Mouse (Mus musculus): Measurements from ENCODE around the gene Gm12216. TPM values are rescaled to one million over a fixed set of nuclear protein-coding genes. Genes with fewer than 3 reads are reported as not detected.
A peak's percentile ranks its signal among the peaks of the same experiment; 100 is the strongest.
"Not testable (repeated sequence)": the region's sequence is repeated elsewhere in the genome, so short reads cannot be mapped to it uniquely, and the experiment has no call there.

Gene Gm12216
- polyA plus RNA-seq, 1 experiment from 2014 or later, result 0.83 TPM

GRCm38 (mm10) chr11:53759545-53760406 is 99.3 kb downstream of the Gm12216 start:
- no peak for ATAC-seq
- H3K4me2 ChIP-seq, result peak overlapping the region; percentile 7; the same call in 1 of the 2 replicates
- H3K4me3 ChIP-seq, result no peak overlapping the region
- peaks cover 23% of the 10 kb centered on the region for H3K27me3 ChIP-seq (replicated peaks)
- H3K9me3 ChIP-seq (replicated peaks), result no peaks in the 10 kb centered on the region
- no peak overlapping the region for H3K9ac ChIP-seq
- H3K4me1 ChIP-seq, result peaks cover 49% of the 10 kb centered on the region
- H3K27ac ChIP-seq, result peak overlapping the region; percentile 39; the same call in 1 of the 2 replicates
- 42% methylated on average over 22 of the region's 22 CpGs for WGBS (ENCODE audit: insufficient replicate concordance)
- H3K36me3 ChIP-seq, result no peaks in the 10 kb centered on the region

GRCm38 (mm10) chr11:53758791-53759351 is 100.2 kb downstream of the Gm12216 start:
- no peaks in the 10 kb centered on the region for H3K9me3 ChIP-seq (replicated peaks)
- no peak for ATAC-seq
- peak overlapping the region; percentile 39; the same call in 1 of the 2 replicates for H3K27ac ChIP-seq
- H3K9ac ChIP-seq, result no peak overlapping the region
- 47% methylated on average over 6 of the region's 6 CpGs for WGBS (ENCODE audit: insufficient replicate concordance)
- H3K4me2 ChIP-seq, result no peak overlapping the region
- H3K4me3 ChIP-seq, result no peak overlapping the region
- peaks cover 19% of the 10 kb centered on the region for H3K27me3 ChIP-seq (replicated peaks)
- H3K4me1 ChIP-seq, result peaks cover 40% of the 10 kb centered on the region
- H3K36me3 ChIP-seq, result no peaks in the 10 kb centered on the region

DNA sequence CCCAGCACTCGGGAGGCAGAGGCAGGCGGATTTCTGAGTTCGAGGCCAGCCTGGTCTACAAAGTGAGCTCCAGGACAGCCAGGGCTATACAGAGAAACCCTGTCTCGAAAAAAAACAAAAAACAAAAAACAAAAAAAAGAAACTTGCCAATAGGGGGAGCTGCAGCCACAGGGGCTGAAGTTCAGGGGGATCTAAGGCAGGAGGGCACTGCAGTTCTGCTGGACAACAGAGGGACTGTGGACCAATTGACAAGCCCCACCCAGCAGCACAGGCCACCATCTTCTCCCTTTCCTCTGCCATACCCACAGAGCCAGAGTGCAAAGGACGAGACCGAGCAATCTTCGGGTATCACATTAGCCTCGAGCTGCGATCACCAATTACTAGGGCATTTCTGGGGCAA is 101.0 kb downstream of the Gm12216 start:
- ATAC-seq; H3K4me3 ChIP-seq; H3K36me3 ChIP-seq; H3K9me3 ChIP-seq (replicated peaks); H3K4me2 ChIP-seq; H3K27ac ChIP-seq; H3K9ac ChIP-seq: not testable (repeated sequence)
- 71% methylated on average over 9 of the region's 9 CpGs for WGBS (ENCODE audit: insufficient replicate concordance)
- Histone ChIP-seq H3K4me1 (peaks cover 32% of the 10 kb centered on the region), H3K27me3 (replicated peaks) (peaks cover 19% of the 10 kb centered on the region)

GRCm38 (mm10) chr11:53757612-53758011 is 101.4 kb downstream of the Gm12216 start:
- Histone ChIP-seq H3K27ac (no peak overlapping the region), H3K9me3 (replicated peaks) (no peaks in the 10 kb centered on the region), H3K4me2 (no peak overlapping the region), H3K36me3 (no peaks in the 10 kb centered on the region), H3K27me3 (replicated peaks) (peaks cover 19% of the 10 kb centered on the region), H3K9ac (no peak overlapping the region), H3K4me3 (no peak overlapping the region), H3K4me1 (peaks cover 28% of the 10 kb centered on the region)
- WGBS (ENCODE audit: insufficient replicate concordance), result 77% methylated on average over 4 of the region's 4 CpGs
- no peak for ATAC-seq

- Histone ChIP-seq H3K27ac (no peak overlapping the region), H3K36me3 (no peaks in the 10 kb centered on the region), H3K27me3 (replicated peaks) (no peaks in the 10 kb centered on the region), H3K4me3 (no peak overlapping the region), H3K9ac (no peak overlapping the region), H3K9me3 (replicated peaks) (no peaks in the 10 kb centered on the region), H3K4me1 (peaks cover 18% of the 10 kb centered on the region), H3K4me2 (no peak overlapping the region)
- ATAC-seq, result no peak
- WGBS (ENCODE audit: insufficient replicate concordance), result 70% methylated on average over 12 of the region's 12 CpGs
These were observed 104.0 kb downstream of the Gm12216 start for GRCm38 (mm10) chr11:53755011-53755595.

- no peaks in the 10 kb centered on the region for H3K9me3 ChIP-seq (replicated peaks)
- no peak for ATAC-seq
- no peaks in the 10 kb centered on the region for H3K36me3 ChIP-seq
- no peak overlapping the region for H3K4me3 ChIP-seq
- WGBS (ENCODE audit: insufficient replicate concordance), result 52% methylated on average over 5 of the region's 5 CpGs
- no peak overlapping the region for H3K27ac ChIP-seq
- no peaks in the 10 kb centered on the region for H3K4me1 ChIP-seq
- H3K27me3 ChIP-seq (replicated peaks), result no peaks in the 10 kb centered on the region
- H3K4me2 ChIP-seq, result no peak overlapping the region
- H3K9ac ChIP-seq, result no peak overlapping the region
These were observed 109.2 kb downstream of the Gm12216 start for GRCm38 (mm10) chr11:53749716-53750352.

DNA sequence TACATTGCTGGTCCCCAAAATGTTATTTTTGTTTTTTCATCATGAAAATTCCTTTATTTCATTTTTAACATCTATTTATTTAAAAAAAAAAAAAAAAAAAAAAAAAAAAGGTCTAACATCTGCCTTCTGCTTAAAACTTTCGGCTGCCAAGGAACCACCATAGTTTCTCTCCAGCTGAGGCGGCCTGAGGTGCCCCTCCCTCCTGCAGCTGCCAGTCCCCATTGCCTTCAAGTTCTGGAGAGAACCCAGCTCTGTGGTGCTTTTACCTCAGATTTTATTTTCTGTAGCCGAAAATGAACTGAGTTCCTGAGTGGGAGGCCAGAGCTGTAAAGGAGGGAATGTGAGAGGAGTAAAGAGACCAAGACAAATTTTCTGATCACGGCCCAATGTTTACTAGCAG is 109.8 kb downstream of the Gm12216 start:
- H3K27me3 ChIP-seq (replicated peaks), result no peaks in the 10 kb centered on the region
- no peaks in the 10 kb centered on the region for H3K9me3 ChIP-seq (replicated peaks)
- no peak overlapping the region for H3K4me2 ChIP-seq
- no peak overlapping the region for H3K4me3 ChIP-seq
- no peaks in the 10 kb centered on the region for H3K4me1 ChIP-seq
- WGBS (ENCODE audit: insufficient replicate concordance), result 63% methylated on average over 4 of the region's 4 CpGs
- H3K9ac ChIP-seq, result no peak overlapping the region
- no peak overlapping the region for H3K27ac ChIP-seq
- ATAC-seq, result no peak
- no peaks in the 10 kb centered on the region for H3K36me3 ChIP-seq

DNA sequence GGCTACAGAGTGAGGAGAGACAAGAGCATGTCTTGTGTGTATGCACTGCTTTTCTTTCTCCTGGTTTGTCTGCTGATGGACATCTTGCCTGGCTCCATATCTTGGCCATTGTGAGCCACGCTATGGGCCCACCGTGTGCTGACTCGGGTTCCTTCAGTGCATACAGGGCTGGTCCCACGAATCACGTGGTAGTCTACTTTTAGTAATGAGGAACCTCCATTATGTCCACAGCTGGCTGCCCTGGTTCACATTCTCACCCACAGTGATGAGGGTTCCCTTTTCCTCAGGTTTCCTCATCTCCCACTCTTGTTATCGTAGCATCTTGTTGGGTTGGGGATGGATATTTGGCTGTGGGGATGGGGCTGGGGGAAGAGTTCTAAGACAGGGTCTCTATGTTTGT is 110.4 kb downstream of the Gm12216 start:
- Histone ChIP-seq H3K4me1 (no peaks in the 10 kb centered on the region), H3K9me3 (replicated peaks) (no peaks in the 10 kb centered on the region), H3K4me3 (no peak overlapping the region), H3K36me3 (no peaks in the 10 kb centered on the region), H3K4me2 (no peak overlapping the region), H3K9ac (no peak overlapping the region), H3K27me3 (replicated peaks) (no peaks in the 10 kb centered on the region), H3K27ac (no peak overlapping the region)
- ATAC-seq, result no peak
- WGBS (ENCODE audit: insufficient replicate concordance), result 40% methylated on average over 6 of the region's 6 CpGs

- WGBS (ENCODE audit: insufficient replicate concordance), result 47% methylated on average over 9 of the region's 9 CpGs
- Histone ChIP-seq H3K4me2 (no peak overlapping the region), H3K27ac (no peak overlapping the region), H3K9ac (no peak overlapping the region), H3K9me3 (replicated peaks) (no peaks in the 10 kb centered on the region), H3K4me3 (no peak overlapping the region), H3K4me1 (no peaks in the 10 kb centered on the region), H3K36me3 (no peaks in the 10 kb centered on the region), H3K27me3 (replicated peaks) (no peaks in the 10 kb centered on the region)
- no peak for ATAC-seq
These were observed 111.1 kb downstream of the Gm12216 start for GRCm38 (mm10) chr11:53747985-53748384.

DNA sequence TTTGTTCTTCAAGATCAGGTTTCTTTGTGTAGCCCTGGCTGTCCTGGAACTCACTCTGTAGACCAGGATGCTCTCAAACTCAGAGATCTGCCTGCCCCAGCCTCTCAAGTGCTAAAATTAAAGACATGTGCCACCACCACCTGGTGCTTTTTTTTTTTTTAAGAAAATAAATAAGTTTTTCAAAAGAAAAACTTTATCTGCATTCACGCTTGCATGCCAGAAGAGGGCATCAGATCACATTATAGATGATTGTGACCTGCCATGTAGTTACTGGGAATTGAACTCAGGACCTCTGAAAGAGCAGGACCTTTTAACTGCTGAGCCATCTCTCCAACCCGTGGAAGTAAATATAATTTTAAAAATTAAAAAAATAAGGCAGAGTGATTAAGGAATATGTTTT is 113.8 kb downstream of the Gm12216 start:
- Histone ChIP-seq H3K4me3 (no peak overlapping the region), H3K4me1 (no peaks in the 10 kb centered on the region), H3K9ac (no peak overlapping the region), H3K9me3 (replicated peaks) (no peaks in the 10 kb centered on the region), H3K4me2 (no peak overlapping the region), H3K27me3 (replicated peaks) (no peaks in the 10 kb centered on the region), H3K27ac (no peak overlapping the region), H3K36me3 (no peaks in the 10 kb centered on the region)
- ATAC-seq, result no peak
- WGBS (ENCODE audit: insufficient replicate concordance), result 59% methylated on average over 2 of the region's 2 CpGs

DNA sequence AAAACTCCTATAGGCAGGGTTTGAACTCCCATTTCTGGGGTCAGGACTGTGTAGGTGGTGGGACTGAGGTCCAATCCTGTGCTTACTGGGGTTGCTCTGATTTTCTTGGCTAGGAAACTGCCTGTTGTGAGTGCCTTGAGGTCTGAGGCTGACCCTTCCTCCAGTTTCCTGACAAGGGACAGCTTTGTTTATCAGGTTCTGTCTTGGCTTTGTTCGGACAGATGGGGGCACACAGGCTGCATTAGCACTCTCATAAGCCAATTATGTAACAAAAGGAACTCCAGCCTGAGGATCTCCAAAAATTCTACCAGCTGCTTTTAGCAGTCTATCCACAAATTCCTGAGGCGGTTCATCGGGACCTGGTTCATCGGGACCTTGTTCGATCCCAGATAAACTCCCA is 116.7 kb downstream of the Gm12216 start:
- no peak overlapping the region for H3K4me2 ChIP-seq
- WGBS (ENCODE audit: insufficient replicate concordance), result 37% methylated on average over 5 of the region's 5 CpGs
- H3K4me1 ChIP-seq, result no peaks in the 10 kb centered on the region
- H3K27ac ChIP-seq, result no peak overlapping the region
- H3K4me3 ChIP-seq, result no peak overlapping the region
- no peaks in the 10 kb centered on the region for H3K9me3 ChIP-seq (replicated peaks)
- H3K36me3 ChIP-seq, result no peaks in the 10 kb centered on the region
- H3K9ac ChIP-seq, result no peak overlapping the region
- no peaks in the 10 kb centered on the region for H3K27me3 ChIP-seq (replicated peaks)
- ATAC-seq, result no peak

DNA sequence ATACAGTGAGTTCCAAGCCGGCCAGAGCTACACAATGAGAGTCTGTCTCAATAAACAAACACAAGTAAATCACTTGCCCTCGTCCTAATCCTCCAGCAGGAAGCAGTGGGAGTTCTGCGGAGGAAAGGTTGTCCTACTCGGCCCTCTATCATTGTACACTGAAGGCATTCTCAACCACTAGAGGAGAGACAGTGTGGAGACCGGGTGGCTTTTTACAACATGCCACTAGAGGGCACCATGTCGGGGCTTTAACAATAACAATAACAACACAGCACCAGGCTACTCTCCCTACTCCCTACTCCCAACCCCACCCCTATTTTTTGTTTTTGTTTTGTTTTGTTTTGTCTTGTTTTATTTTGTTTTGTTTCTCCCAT is 121.5 kb downstream of the Gm12216 start:
- no peak overlapping the region for H3K4me3 ChIP-seq
- peak; percentile 67 for ATAC-seq
- no peaks in the 10 kb centered on the region for H3K36me3 ChIP-seq
- no peak overlapping the region for H3K9ac ChIP-seq
- H3K4me2 ChIP-seq, result no peak overlapping the region
- H3K4me1 ChIP-seq, result 0 out of 2 replicates have a peak, but pooled peaks cover 7% of the 10 kb centered on the region
- H3K27ac ChIP-seq, result no peak overlapping the region
- no peaks in the 10 kb centered on the region for H3K9me3 ChIP-seq (replicated peaks)
- no peaks in the 10 kb centered on the region for H3K27me3 ChIP-seq (replicated peaks)
- 28% methylated on average over 6 of the region's 6 CpGs for WGBS (ENCODE audit: insufficient replicate concordance)
